20 mouse cellular contexts compared by ENCODE assay signal in the genomic region with DNA sequence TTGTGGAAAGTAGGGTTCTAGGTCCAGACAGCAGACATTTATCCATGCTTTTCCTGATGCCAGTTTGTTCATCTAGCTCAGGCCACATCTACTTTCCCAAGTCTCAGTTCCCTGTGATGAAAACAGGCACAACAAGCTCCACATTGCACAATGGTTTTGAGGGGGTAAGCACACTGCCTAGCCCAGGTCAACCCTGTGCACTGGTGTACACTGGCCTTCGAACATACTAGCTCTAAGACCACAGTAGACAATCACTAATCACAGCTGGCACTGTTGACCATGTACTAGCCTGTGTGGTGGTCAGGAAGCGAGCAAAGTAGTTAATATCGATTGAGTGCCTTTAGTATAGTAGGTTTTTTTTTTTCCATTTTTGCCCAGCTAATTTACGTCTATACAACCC. TPM values are rescaled to one million over a fixed set of nuclear protein-coding genes. Genes with fewer than 3 reads are reported as not detected.
"Had no signal": no experiment of that assay in that cellular context is flagged by ENCODE, and none has a peak within 500 bp of the region (broad histone marks: within the 10 kb centered on the region; RNA-seq: fewer than 3 reads in every experiment).

No protein-coding gene starts in this region.

- H3K27me3 ChIP-seq: lung, embryonic 15.5 days; megakaryocyte, embryonic 14.5 days; midbrain, embryonic 13.5 days; midbrain, embryonic 15.5 days; neural tube, embryonic 12.5 days; stomach, embryonic 15.5 days had no signal

- H3K36me3 ChIP-seq: lung, embryonic 15.5 days; midbrain, embryonic 13.5 days; midbrain, embryonic 15.5 days; neural tube, embryonic 12.5 days; stomach, embryonic 15.5 days had no signal

- H3K4me2 ChIP-seq: lung, embryonic 15.5 days; midbrain, embryonic 11.5 days; midbrain, embryonic 13.5 days; midbrain, embryonic 15.5 days; neural tube, embryonic 12.5 days; stomach, embryonic 15.5 days had no signal

- H3K27ac ChIP-seq: lung, embryonic 15.5 days; macrophage; midbrain, embryonic 13.5 days; midbrain, embryonic 15.5 days; neural tube, embryonic 12.5 days; stomach, embryonic 15.5 days; stomach, postnatal 0 days had no signal

- H3K4me3 ChIP-seq: lung, embryonic 15.5 days; megakaryocyte, embryonic 14.5 days; midbrain, embryonic 13.5 days; midbrain, embryonic 15.5 days; neural tube, embryonic 12.5 days; stomach, embryonic 15.5 days had no signal

- DNase-seq: lung, adult 2 months; lung, postnatal 14 days; lung, postnatal 36 days; right cerebral cortex, postnatal 14 days; thymus, adult 2 months; thymus, postnatal 25 days; thymus, postnatal 4 days had no signal

- H3K9me3 ChIP-seq: lung, embryonic 15.5 days; midbrain, embryonic 13.5 days; stomach, embryonic 15.5 days had no signal

- ATAC-seq: midbrain, embryonic 13.5 days had no signal

- H3K4me1 ChIP-seq: lung, embryonic 15.5 days; megakaryocyte, embryonic 14.5 days; midbrain, embryonic 13.5 days; neural tube, embryonic 12.5 days; stomach, embryonic 15.5 days had no signal

- H3K9ac ChIP-seq: lung, embryonic 15.5 days; midbrain, embryonic 13.5 days; midbrain, embryonic 15.5 days; neural tube, embryonic 12.5 days; stomach, embryonic 15.5 days had no signal

RNA-seq across cellular contexts. Expression of a gene that starts 34.4 kb away (rescaled TPM):
- total RNA-seq: megakaryocyte progenitor cell, adult 5-6 weeks; monocyte, adult 5-6 weeks had no signal
- polyA plus RNA-seq: macrophage; midbrain, embryonic 11.5 days; midbrain, embryonic 13.5 days; neural tube, embryonic 12.5 days; neural tube, embryonic 14.5 days; spleen, adult 2 months had no signal
